Mouse (Mus musculus) frontal cortex, adult 2 months (tissue): Measurements from ENCODE around the gene Serpinf1. TPM values are rescaled to one million over a fixed set of nuclear protein-coding genes. Genes with fewer than 3 reads are reported as not detected.
"Not testable (repeated sequence)": the region's sequence is repeated elsewhere in the genome, so short reads cannot be mapped to it uniquely, and the experiment has no call there.

Experiments
- DNase-seq, 2 experiments: peaks; one replicate each; pipeline ENCODE4 v3.0.0; 2022; ENCODE audit warnings: low spot score in 1 of 2; ENCODE audit errors: extremely low spot score in 1 of 2
- polyA plus RNA-seq: library from polyadenylated mRNA; depleted of rRNA; stranded (reverse); fragments of >200 nt; gene quantifications from 2 replicates; pipeline ENCODE4 v1.2.3, GENCODE M21; 2012

Serpinf1 gene
- polyA plus RNA-seq, 1 experiment: 33.1 TPM

DNA sequence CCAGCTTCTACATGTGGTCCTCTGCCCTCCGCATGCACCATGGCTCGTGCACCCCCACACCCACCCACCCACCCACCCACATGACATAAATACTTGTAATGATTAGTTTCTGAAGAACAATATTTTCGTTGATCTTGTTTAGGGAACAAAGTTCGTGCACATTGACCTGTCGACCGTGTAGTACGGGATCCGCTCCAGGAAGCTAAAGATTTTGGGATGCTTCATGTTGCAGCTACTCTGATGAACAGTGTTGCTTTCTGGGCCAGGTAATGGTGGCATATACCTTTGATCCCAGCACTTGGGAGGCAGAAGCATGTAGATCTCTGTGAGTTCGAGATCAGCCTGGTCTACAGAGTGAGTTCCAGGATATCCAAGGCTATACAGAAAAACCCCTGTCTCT lies 1.5 kb upstream of the Serpinf1 start:
- DNase-seq: no peak

DNA sequence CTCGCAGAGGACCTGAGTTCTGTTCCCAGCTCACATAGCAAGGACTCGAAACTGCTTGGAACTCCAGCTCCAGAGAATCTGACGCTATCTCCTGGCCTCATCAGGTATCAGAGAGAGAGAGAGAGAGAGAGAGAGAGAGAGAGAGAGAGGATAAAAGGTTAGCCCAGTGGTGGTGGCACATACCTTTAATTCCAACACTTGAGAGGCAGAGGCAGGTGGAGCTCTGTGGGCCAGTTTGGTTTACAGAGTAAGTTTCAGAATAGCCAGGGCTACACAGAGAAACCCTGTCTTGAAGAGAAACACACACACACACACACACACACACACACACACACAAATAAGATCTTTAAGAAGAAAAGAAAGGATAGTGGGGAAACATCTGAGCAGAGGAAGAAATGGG lies 590 bp upstream of the Serpinf1 start:
- no peak for DNase-seq

DNA sequence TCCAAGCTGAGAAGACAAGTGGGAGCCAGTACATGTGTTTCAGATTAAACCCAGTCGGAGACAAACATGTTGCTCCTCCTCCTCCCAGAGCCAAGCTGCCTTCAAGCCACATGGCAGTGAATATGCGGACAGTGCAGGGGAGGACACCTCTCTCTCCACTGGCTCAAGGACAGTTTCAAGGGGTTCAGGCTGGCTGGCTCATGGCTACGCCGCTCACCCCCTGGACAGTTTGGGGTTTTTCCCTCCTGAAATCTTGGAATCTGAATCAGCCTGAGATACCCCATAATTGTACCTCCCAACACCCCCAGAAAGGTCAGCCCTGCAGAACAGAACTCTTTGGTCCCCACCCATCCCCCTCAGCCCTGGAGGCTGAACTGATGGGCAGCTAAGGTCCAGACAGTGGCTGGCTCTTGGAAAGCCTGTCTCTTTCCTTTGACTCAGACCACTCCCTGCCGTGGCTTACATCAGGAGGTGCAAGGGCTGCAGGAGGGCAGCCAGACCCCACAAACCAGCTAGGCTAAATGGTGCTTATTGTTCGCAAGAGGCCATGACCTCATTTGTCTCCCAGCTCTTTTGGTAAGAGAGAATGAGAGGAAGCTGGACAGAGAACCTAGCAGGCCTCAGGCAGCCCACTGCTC lies 1.0 kb downstream of the Serpinf1 start:
- no peak for DNase-seq

DNA sequence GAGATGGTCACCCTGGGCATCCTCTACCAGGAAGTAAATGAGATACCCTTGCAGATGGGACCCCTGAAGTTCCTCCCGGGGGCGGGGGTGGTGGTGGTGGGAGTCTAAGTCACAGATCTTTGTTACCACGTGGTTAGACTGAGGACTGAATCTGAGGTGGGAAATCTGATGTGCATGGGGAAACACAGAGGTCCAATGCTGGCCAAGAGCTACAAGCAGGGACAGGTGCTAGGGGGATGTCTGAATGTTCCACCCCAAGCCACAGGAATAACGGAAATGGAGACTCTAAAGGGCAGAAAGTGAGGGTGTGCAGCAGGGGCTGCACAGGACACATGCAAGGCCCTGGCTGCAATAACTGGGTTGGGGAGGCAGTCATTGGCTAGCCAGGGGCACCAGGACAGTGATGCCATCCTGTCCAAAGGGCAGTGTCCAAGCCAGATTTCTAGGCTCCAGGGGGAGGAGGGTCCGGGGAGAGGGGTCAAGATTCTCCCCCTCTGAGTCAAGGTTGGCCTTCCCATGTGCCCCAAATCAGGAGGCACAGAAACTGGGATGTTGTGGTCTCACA lies 1.6 kb downstream of the Serpinf1 start:
- no peak for DNase-seq

DNA sequence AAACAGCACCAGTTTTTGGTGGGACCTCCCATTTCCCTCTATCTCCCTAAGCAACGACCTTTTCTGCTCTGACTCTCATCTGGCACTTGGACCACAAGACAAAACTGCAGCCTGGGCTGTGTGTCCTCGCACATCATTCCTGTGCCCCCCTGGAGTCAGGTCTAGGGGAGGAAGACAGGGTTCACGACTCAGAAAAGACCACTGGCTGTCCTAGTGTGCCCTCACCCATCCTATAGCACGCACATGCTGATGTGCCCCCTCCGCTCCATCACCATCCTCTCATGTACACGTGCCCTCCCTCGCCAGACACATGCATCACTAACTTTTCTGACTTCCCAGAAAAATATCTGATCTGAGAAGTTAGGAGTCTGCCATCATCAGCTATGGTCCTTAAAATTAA lies 2.5 kb downstream of the Serpinf1 start:
- DNase-seq: no peak

DNA sequence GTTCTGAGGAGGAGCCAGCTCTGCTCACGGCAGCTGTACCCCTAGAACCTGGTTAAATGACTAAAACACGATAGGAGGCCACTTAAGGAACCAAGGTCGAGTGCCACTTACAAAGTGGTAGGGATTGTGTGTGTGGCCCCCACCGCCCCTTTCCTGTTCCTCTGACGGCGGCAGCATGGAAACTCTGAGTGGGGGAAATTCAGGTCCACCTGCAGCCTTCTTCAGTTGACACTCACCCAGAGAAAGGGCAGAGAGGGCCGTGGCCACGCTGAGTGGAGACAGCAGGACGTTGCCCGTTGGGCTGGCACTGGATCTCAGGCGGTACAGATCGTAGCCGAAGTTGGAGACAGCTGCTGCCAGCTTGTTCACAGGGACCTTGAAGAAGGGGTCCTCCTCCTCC lies 6.5 kb downstream of the Serpinf1 start:
- no peak for DNase-seq

DNA sequence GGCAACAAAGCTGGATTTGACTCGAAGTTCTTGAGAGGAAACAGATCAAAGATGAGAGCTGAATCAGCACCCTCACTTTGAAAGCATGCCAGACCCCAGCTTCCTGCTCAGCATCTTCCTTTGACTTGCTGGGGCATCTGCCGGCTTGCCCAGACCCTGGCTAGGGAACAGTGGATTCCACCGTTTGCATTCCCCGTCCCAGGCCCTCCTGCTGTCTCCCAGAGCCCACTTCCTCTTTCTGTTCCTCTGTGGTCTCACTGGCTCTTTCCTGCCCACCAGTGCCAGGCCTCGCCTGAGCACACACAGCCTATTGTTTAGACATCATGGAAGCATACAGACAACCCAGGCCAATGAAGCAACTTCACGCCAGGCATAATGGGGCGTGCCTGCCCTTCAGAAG lies 7.4 kb downstream of the Serpinf1 start:
- DNase-seq: no peak

DNA sequence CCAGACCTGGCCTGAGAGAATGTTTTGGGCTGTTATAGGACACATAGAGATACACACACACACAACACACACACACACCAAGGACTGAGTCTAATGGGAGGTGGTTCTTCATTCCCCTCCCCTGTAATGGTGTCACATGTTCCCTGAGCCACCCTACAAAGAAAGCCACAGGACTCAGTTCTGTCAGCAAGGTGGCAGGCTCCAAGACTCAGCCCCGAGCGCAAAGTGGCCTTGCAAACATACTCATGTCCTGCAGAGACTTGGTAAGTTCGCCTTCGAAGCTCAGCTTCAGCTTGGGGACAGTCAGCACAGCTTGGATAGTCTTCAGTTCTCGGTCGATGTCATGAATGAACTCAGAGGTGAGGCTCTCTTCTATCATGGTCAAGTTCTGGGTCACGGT lies 11.9 kb downstream of the Serpinf1 start:
- no peak for DNase-seq

DNA sequence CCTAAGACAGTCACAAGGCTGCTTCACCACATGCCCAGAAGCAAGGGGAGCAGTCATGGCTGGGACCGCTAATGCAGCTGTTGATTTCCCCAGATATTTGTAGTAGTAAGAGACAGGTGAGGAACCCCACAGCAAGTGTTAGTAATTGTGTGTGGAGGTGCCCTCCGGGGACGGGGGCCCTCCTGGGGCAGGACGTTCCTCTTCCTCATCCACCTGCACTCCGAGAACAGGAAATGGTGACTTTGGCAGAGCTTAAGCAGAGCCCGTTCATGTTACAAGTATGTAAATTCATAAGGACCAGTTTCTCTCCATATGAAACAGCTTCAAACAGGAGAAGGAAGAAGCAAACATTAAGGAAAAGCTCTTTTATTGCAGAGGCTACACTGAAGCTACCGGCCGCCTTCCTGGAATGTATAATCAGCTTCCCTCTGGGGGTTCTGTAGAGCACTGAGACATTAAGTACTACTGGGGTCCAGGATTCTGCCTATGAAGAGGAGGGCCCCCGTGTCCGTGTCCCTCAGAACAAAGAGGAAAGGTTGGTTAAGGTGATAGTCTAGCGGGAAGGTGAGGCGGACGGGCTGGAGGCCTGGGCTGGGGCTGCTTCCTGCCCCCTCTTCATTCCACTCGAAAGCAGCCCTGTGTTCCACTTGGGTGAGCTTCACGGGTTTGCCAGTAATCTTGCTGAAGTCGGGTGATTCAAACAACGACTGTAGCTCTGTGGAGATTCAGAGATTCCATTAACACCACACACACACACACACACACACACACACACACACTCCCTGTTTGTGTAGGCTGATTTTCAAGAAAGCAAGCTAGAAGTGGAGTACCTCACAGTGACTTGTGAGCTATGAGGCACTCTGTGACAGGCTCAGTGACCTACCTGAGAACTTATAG lies 12.6 kb downstream of the Serpinf1 start:
- DNase-seq: no peak

DNA sequence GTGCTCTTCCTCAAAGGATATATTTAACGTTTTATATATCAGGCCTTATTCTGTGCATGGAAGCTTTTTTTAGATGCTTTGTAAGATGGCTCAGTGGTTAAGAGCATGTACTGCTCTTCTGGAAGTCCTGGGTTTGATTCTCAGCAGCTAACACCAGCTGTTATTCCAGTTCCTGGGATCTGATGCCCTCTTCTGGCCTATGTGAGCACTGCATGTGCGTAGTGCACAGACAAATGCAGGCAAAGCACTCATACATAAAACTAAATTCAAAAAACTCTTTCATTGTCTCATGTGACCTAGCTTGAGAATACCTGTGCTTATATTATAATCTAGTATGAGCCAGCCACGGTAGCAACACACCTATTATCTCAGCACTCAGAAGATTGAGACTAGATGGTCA lies 15.6 kb downstream of the Serpinf1 start:
- DNase-seq: peak in 1 of 2 experiments; percentile 51

DNA sequence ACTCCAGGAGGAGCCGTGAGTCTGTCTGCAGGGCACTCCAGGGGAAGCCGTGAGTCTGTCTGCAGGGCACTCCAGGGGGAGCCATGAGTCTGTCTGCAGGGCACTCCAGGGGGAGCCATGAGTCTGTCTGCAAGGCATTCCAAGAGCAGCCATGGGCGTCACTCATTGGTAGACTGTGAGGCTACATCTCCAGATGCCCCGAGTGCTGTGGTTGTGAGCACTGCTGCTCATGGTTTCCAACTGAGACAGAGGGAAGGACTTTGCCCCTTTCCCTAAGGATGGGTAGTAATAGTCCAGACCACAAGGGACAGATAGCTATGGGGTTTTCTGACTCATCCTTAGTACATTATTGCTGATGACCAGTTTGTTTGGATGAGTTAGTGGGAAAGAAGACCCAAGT lies 16.4 kb downstream of the Serpinf1 start:
- no peak for DNase-seq

DNA sequence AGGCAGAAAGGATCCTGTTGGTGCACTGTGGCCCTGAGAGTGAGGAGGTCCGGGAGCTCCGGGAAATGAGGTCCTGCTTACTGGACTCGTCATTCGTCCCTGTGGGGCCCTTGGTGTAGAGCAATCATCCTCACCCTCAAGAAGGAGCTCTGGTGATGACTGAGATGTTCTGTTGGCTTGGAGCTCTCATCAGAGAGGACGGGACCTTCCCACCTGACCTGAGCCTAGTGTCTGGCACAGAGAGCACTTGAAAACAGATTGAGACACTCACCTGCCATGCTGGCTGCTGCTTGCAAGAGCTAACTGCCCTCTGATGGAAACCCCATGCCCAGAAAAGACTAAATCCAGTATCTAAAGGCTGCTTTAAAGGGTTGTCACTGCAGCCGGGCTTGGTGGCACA lies 17.7 kb downstream of the Serpinf1 start:
- no peak for DNase-seq

DNA sequence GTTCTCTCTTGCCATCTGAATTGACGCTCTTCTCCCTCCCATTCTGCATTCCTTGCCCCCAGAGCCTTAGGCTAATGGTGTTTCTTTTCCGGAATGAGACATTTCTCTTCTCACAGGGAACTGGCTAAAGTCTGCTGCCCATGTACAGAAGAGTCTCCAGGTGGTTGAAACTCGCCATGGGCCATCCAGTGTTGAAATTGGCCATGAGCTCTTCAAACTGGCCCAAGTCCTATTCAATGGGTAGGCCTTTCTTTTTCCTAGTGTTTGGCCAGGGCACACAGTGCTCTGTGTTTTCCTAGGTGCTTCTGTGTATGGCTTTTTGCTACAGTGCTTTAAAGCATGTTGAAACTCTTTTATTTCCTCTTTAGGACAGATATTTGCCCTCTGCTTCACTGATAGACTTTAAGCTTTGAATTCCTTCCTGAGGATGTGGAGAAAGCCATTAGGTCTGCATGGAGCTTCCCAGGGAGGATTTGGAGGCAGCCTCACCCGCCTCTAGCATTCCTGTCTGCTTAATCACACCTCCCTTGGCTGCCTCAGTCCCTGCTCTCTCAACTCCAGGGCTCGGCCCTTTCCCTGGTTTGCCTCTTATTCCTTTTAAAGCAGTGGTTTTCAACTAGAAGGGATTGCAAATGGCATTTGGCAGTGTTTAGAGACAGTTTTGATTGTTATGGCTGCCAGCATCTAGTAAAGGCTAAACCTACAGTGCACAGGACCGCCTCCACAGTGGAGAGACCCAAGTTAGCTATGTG lies 19.0 kb downstream of the Serpinf1 start:
- DNase-seq: no peak

DNA sequence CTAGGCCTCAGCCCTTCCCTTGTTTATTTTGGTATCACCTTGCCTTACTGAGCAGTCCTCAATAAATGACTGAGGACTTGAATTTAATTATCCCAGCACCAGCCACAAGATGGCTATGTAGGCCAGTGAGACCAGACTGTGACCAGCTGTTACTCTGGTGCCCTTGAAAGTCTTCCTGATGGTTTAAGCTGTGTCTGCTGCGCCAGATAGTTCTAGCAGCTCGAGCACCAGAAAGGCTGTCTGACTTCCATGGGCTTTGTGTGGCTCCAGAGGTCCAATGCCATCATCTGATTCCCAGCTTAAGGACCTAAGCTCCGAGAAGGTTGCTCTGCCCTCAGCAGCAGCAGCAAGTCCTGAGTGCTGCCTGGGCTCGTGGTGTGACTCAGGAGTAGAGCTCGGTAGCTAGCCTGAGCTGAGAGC lies 20.2 kb downstream of the Serpinf1 start:
- DNase-seq: peak; percentile 39 to 77

DNA sequence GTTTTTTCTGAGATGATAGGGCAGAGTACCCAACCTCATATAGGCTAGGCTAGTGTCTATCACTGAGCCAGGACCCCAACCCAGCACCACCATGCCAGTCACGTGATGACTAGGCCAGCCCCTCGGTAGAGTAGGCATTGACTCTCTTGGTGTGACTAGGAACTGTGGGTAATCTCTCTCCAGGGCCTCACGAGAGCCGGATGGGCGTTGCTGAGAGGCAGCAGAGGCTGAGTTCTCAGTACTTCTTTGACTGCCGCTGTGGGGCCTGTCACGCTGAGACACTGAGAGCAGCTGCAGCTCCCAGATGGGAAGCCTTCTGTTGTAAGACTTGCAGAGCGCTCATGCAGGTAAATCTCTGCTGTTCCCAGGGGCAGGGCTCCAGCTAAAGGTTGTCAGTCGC lies 22.4 kb downstream of the Serpinf1 start:
- peak in 1 of 2 experiments; percentile 14 for DNase-seq

DNA sequence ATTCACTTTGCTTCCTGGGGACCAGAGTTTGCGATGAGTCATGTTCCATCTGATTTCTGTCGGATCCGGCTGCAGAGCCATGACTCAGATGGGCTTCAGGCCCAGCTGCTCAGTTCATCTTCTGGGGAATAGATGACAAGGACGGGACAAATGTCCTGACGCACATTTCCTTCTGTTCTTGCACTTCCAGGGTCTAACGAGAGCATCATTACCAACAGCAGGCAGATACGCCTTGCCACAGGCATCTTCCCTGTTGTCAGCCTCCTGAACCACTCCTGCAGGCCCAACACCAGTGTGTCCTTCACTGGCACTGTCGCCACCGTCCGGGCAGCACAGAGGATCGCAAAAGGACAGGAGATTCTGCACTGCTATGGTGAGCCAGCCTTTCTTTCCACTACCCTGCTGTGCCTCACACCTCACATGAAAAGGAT lies 23.1 kb downstream of the Serpinf1 start:
- peak; percentile 31 to 75 for DNase-seq

DNA sequence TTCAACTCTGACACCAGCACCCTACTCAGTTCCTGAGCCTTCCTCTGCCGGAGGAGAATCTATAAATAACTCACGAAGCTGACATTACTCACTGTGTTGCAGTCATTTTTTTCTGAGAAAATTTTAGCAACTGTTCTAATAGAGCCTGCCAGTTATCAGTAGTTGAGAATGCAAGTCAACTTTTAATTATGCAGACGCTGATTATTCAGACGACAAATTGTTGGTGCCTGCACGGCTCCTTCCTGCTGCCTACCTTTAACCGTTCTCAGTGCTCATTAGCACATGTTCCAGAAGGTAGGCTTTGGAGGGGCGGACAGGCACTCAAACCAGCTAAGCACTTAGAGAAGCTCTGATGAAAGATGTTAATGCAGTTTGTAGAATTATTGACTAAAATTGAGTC lies 25.0 kb downstream of the Serpinf1 start:
- DNase-seq: peak in 1 of 2 experiments; percentile 38

DNA sequence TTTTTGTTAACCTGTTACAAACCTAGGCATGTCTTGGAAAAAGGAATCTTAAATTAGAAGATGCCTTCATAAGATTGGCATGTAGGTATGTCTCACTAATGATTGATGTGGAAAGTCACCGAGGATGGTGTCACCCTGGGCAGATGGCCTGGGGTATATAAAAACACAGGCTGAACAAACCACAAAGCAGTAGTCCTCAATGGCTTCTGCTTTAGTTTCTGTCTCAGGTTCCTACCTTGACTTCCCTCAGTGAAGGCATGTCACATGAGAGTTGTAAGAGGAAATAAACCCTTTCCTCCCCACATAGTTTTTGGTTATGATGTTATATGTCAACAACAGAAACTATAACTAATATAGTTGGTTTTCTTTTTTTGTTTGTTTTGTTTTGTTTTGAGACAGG lies 26.9 kb downstream of the Serpinf1 start:
- no peak for DNase-seq

DNA sequence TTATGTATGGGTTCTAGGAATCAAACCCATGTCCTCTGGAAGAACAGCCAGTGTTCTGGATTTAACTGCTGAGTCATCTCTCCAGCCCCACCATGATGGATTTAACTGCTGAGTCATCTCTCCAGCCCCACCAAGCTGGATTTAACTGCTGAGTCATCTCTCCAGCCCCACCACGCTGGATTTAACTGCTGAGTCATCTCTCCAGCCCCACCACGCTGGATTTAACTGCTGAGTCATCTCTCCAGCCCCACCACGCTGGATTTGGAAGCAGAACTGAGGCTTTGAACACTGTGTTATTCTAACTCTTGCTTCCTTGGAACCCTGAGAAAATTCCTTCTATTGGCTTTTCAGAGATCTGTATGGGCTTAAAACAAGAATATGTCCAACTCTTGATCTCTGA lies 39.0 kb downstream of the Serpinf1 start:
- not testable (repeated sequence) for DNase-seq

DNA sequence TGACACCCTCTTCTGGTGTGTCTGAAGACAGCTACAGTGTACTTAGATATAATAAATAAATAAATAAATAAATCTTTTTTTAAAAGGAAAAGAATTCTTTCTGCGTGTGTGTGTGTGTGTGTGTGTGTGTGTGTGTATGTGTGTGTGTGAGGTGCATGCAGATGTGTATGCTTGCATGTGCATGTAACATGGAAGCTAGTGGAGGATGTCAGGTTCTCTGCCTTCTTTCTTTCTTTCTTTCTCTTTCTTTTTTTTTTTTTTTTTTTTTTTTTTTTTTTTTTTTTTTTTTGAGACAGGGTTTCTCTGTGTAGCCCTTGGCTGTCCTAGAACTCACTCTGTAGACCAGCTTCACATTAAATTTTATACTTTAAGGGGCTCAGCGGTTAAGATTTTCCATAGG lies 43.7 kb downstream of the Serpinf1 start:
- not testable (repeated sequence) for DNase-seq

DNA sequence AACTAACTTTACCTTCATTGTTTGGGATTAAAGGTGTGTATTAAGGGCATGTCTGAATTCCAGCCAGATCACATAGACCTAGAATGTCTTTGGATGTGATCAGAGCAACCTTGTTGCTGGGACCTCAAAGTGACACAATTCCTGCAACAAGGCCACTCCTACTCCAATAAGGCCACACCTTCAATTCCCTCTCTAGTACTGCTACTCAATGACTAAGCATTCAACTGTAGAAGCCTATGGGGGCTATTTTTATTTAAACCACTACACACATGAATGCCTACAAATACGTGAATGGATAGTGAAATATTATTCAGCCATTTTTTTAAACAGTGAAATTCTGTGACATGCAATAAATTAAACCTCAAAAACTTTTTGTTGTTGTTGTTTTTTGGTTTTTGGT lies 45.4 kb downstream of the Serpinf1 start:
- no peak for DNase-seq
